Mouse (Mus musculus): ENCODE data around the gene Slc11a1. TPM values are rescaled to one million over a fixed set of nuclear protein-coding genes. Genes with fewer than 3 reads are reported as not detected.

Gene Slc11a1
- polyA plus RNA-seq, 1 experiment from 2014 or later = 2.2 TPM

DNA sequence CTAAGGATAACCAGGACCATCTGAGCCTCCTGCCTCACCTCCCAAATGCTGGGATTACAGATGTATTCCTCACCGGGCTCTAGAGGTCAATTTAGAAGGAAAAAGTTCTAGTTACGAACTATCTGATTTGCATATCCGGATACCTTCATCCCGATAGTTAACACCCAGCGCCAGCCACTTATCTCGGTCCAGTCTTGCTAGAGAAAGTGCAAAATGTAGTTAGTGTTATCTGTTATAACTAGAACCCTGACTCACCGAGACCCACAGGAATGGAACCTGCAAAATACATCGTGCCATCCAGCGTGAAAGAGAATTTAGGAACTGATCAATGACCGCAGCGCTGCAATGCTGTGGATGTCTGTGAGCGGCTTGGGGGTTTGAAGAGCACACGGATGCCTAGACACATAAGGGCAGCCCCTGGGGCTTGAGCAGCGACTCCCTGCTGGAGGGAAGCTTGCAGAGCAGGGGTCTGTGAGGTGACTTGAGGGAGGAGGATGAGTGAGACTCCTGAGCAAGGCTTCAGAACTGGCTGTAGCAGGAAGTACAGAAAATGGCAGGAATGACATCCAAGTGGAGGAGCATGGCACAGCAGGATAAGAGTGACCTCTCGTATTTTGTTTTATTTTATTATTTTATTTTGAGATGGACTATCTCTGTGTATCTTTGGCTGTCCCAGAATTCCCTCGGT, 26.2 kb downstream of the Slc11a1 start:
- no peaks in the 10 kb centered on the region for H3K36me3 ChIP-seq
- no peaks in the 10 kb centered on the region for H3K9me3 ChIP-seq (replicated peaks)
- 55% methylated on average over 16 of the region's 16 CpGs for WGBS
- no peak overlapping the region for H3K4me3 ChIP-seq
- peaks cover 12% of the 10 kb centered on the region for H3K4me1 ChIP-seq
- no peak for ATAC-seq (ENCODE audit: low FRiP score)
- no peak overlapping the region for H3K27ac ChIP-seq
- H3K4me2 ChIP-seq (replicated peaks) = no peak overlapping the region
- no peaks in the 10 kb centered on the region; the same call in 1 of the 2 replicates for H3K27me3 ChIP-seq
- H3K9ac ChIP-seq = no peak overlapping the region

DNA sequence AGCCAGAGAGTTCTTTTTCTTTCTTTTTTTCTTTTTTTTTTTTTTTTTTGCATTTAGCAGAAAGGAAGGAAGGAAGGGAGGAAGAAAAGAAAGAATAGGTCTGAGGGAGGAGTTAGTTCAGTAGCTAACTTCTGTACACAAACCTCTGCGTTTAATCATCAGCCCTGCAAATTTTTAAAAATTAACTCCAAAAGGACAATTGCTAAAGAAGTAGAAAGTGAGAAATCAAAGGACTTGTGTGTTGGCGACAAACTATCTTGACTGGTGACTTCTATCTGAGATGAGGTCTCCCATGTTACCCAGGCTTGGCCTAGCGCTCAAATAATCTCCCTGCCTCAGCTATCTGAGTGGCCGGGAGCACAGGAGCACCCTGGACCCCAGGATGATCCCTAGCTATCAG, 29.2 kb downstream of the Slc11a1 start:
- H3K9me3 ChIP-seq (replicated peaks) = no peaks in the 10 kb centered on the region
- WGBS = 93% methylated on average over 4 of the region's 4 CpGs
- no peaks in the 10 kb centered on the region for H3K36me3 ChIP-seq
- no peaks in the 10 kb centered on the region for H3K4me1 ChIP-seq
- no peak overlapping the region for H3K4me3 ChIP-seq
- no peak for ATAC-seq (ENCODE audit: low FRiP score)
- H3K4me2 ChIP-seq (replicated peaks) = no peak overlapping the region
- H3K27ac ChIP-seq = no peak overlapping the region
- H3K27me3 ChIP-seq = no peaks in the 10 kb centered on the region; the same call in 1 of the 2 replicates
- no peak overlapping the region for H3K9ac ChIP-seq

DNA sequence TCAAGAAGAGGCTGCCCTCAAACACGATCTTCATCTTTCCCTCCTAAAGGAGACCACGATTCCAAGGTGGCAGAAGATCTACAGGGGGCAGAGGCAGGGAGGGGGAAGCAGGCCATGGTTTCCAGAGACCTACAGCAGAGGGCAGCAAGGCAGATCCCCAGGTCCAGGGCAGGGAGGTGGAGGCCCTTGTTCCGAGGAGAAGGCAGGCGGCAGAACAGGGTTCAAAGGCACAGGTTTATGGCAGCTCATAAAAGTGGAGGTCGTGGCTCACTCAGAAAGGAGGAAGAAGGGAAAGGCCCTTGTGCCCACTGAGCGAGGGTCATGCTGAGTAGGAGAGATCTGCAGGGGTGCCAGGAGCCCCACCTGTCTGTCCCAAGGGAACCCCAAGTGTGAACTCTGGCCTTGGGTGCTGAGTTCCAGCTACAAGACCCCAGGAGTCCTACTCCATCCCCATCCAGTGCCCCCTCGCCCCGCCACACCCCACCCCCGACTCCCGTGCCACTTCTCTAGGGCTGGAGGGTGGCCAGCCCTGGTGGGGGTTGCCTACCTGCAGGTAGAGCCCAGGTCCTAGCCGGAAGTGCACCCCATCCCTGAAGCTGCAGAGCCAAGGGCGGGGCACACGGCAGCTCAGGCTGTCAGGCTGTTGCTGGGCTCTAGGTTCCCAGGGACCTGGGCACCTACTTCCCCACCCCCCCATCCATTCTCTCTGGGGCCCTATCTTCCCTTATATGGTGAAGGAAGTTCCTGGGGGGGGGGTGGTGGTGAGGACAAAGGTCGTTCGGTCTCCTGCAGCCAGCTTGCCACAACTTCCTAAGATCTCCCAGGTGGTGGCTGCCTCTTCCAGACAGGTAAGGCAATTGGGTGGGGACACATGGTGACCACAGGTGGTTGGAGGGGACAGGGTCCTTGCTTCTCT, 33.9 kb downstream of the Slc11a1 start, which contains the start of gene Vil1:
Vil1 (plus strand) TSS at position 788 of the 916 bp plus-strand sequence.
- no peak for ATAC-seq (ENCODE audit: low FRiP score)
- H3K4me1 ChIP-seq = no peaks in the 10 kb centered on the region
- H3K4me2 ChIP-seq (replicated peaks) = no peak within 1 kb of the TSS
- no peaks in the 10 kb centered on the region for H3K9me3 ChIP-seq (replicated peaks)
- H3K9ac ChIP-seq = no peak within 1 kb of the TSS
- H3K27me3 ChIP-seq = no peaks in the 10 kb centered on the region
- no peak within 1 kb of the TSS for H3K27ac ChIP-seq
- H3K36me3 ChIP-seq = no peaks in the 10 kb centered on the region
- no peak within 1 kb of the TSS for H3K4me3 ChIP-seq
- WGBS = 58% methylated on average over 14 of the region's 15 CpGs

DNA sequence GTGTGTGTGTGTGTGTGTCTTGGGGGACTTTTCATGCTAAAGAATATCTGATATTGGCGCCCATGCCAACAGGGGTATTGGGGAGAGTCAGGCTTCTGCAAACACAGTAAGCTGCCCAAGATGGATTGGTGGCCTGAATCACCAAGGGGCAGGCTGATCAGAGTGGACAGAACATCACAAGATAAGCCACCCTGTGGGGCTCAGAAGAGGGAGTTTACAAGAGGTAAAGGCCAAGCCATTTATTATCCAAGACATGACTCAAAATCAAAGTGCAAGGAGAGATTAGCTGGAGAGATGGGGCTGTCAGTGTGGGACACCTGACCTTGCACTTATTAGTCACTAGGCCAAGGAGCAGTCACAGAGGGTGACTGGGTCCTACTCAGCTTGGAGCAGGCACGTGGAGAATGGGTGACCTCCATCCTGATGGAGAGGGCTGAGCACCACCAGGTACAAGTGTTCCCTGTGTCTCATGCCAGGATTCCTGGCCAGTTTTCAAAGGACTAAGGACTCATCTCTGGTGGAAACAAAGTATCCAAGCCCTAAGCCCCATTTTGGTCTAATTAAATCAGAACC, 36.8 kb downstream of the Slc11a1 start:
- no peak overlapping the region for H3K4me2 ChIP-seq (replicated peaks)
- H3K4me3 ChIP-seq = no peak overlapping the region
- no peak overlapping the region for H3K9ac ChIP-seq
- no peaks in the 10 kb centered on the region for H3K4me1 ChIP-seq
- H3K36me3 ChIP-seq = no peaks in the 10 kb centered on the region
- ATAC-seq (ENCODE audit: low FRiP score) = no peak
- H3K9me3 ChIP-seq (replicated peaks) = no peaks in the 10 kb centered on the region
- no peak overlapping the region for H3K27ac ChIP-seq
- WGBS = 62% methylated on average over 2 of the region's 2 CpGs
- H3K27me3 ChIP-seq = no peaks in the 10 kb centered on the region

DNA sequence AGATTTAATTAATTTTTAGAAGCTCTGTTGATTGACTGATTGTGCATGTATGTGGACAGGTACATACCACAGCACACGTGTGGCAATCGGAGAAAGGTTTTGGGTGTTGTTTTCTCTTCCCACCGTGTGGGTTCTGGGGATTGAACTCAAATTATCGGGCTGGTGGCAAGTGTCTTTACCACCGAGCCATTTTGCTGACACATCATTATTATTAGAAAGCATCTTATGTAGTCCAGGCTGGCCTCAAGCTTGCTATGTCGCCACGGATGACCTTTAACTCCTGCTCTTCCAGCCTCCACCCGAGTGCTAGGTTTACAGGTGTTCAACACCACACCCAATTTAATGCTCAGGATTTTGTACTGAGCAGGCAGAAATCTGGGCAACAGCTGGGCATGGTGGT, 37.7 kb downstream of the Slc11a1 start:
- no peak for ATAC-seq (ENCODE audit: low FRiP score)
- Histone ChIP-seq H3K27me3 (no peaks in the 10 kb centered on the region), H3K36me3 (no peaks in the 10 kb centered on the region), H3K27ac (no peak overlapping the region), H3K9ac (no peak overlapping the region), H3K9me3 (replicated peaks) (no peaks in the 10 kb centered on the region), H3K4me1 (no peaks in the 10 kb centered on the region), H3K4me2 (replicated peaks) (no peak overlapping the region), H3K4me3 (no peak overlapping the region)
- 80% methylated on average over 8 of the region's 8 CpGs for WGBS

DNA sequence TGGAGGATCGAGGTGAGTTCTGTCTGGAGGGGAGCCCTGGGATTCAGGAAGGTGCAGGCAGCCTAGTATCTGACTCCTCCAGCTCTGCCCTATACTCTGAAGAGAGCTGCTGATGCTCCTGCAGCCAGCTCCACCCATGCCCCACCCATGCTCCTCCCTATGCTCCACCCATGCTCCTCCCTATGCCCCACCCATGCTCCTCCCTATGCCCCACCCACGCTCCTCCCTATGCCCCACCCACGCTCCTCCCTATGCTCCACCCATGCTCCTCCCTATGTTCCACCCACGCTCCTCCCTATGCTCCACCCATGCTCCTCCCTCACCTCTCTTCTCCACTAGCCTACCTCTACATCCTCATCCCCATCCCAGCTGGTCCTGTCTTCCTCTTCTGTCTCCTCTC, 40.1 kb downstream of the Slc11a1 start:
- Histone ChIP-seq H3K4me3 (no peak overlapping the region), H3K9me3 (replicated peaks) (no peaks in the 10 kb centered on the region), H3K4me2 (replicated peaks) (no peak overlapping the region), H3K27me3 (no peaks in the 10 kb centered on the region), H3K27ac (no peak overlapping the region), H3K36me3 (no peaks in the 10 kb centered on the region), H3K4me1 (no peaks in the 10 kb centered on the region), H3K9ac (no peak overlapping the region)
- 39% methylated on average over 4 of the region's 4 CpGs for WGBS
- ATAC-seq (ENCODE audit: low FRiP score) = no peak

DNA sequence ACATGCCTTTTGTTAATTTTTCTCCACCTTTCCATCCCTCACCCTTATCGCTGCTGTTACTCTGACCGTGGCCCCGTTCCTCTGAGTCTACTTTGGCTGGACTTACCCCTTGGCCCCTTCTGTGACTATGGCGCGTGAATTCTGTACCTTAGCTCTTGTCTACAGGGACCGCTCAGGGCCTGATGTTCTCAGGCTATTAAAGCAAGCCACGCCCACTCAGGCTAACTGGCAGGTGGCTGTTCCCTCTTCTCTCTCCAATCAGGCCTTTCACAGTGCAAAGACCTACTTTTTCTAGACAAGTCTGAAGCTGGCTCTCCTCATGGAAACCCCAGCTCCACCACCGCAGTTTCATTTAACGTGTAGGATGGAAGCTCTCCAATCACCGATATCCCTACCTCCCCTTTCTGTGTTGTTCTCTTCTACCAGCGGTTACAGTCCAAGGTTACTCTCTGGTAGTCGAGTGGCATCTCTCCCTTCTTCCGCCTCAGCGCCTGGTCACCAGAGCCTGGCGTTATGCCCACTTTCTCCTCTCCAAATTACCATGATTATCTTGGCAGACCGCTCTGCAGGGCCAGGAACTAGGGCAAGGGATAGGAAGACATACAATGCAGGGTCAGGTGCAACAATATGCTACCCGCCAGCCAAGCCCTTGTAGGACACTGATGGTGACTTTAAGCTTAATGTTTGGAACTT, 43.9 kb downstream of the Slc11a1 start:
- H3K4me1 ChIP-seq = peaks cover 6% of the 10 kb centered on the region; the same call in 1 of the 2 replicates
- H3K27me3 ChIP-seq = no peaks in the 10 kb centered on the region
- 83% methylated on average over 17 of the region's 17 CpGs for WGBS
- no peak overlapping the region for H3K4me2 ChIP-seq (replicated peaks)
- no peak overlapping the region for H3K27ac ChIP-seq
- H3K36me3 ChIP-seq = no peaks in the 10 kb centered on the region
- H3K4me3 ChIP-seq = no peak overlapping the region
- H3K9ac ChIP-seq = no peak overlapping the region
- ATAC-seq (ENCODE audit: low FRiP score) = no peak
- no peaks in the 10 kb centered on the region for H3K9me3 ChIP-seq (replicated peaks)

DNA sequence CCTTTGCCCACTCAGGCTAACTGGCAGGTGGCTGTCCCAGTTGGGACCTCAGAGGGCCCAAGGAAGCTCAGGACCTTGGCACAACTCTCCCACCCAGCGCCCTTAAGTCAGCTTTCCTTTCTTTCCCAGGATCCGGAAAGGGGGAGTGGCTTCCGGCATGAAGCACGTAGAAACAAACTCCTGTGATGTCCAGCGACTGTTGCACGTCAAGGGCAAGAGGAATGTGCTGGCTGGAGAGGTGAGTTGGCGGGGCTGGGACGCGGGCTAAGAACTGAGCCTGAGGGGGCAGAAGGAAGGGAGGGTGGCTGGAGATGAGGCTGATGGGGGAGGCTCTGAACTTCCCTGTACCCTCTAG, 44.4 kb downstream of the Slc11a1 start:
- H3K4me2 ChIP-seq (replicated peaks) = no peak overlapping the region
- H3K9ac ChIP-seq = no peak overlapping the region
- no peak overlapping the region for H3K4me3 ChIP-seq
- no peak overlapping the region for H3K27ac ChIP-seq
- no peaks in the 10 kb centered on the region for H3K27me3 ChIP-seq
- no peaks in the 10 kb centered on the region for H3K9me3 ChIP-seq (replicated peaks)
- peaks cover 6% of the 10 kb centered on the region; the same call in 1 of the 2 replicates for H3K4me1 ChIP-seq
- ATAC-seq (ENCODE audit: low FRiP score) = no peak
- no peaks in the 10 kb centered on the region for H3K36me3 ChIP-seq
- 76% methylated on average over 9 of the region's 9 CpGs for WGBS

DNA sequence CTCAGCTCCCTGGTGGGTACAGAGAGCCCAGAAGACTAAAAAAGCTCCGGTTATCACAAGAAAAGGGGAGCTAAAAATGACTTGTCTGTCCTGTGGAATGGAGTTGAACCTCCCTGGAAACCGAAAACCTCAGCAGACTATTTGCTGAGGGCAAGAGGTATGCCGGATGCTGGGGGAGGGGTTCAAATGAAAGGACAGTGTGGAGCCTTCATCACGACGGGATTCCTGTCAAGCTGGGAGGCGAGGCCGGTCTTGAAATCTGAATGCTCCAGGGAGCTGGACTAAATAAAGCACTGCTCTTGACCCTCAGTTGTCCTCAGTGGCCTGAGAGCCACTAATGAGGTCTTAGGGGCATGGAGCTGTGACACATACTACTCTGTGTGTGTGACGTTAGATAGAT, 48.2 kb downstream of the Slc11a1 start:
- Histone ChIP-seq H3K27ac (no peak overlapping the region), H3K36me3 (no peaks in the 10 kb centered on the region), H3K27me3 (no peaks in the 10 kb centered on the region), H3K9me3 (replicated peaks) (no peaks in the 10 kb centered on the region), H3K9ac (no peak overlapping the region), H3K4me3 (no peak overlapping the region), H3K4me1 (peaks cover 6% of the 10 kb centered on the region; the same call in 1 of the 2 replicates), H3K4me2 (replicated peaks) (no peak overlapping the region)
- 26% methylated on average over 8 of the region's 8 CpGs for WGBS
- ATAC-seq (ENCODE audit: low FRiP score) = no peak

DNA sequence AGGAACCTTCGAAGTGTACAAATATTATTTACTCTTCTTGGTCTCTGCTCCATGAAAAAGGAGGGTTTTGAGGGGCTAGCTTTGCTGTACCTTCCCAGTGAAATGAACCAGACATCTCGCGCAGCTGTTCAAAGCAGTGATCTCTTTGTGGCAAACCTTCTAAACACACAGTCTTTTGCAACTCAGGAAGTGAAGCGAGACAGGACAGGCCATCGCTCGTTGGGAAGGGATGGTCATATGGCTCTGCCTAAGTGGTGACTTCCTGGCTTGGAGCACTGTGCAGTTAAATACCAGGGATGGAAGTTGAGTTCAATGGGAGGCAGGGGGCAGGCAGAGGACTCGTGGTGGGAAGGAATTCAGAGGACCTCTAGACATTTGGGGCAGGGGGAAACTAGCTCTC, 50.9 kb downstream of the Slc11a1 start:
- H3K4me3 ChIP-seq = no peak overlapping the region

DNA sequence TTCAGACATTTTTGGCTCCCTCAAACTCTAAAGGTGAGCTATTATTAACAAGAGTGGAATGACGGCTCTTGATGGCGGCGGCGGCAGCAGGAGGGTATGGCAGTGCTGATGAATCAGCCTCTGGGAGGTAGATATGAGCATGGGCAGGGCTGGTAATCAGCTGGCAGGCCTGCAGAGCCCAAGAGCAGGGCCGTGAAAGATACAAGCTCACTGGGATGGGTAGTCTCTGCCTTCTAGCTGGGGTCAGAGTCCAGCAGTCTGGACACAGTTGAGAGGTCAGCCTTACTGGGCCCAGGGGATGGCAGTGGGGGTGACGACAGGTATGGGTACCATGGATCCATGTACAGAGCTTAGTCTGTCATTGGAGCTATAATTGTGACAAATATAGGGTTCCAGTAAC, 58.2 kb downstream of the Slc11a1 start:
- Histone ChIP-seq H3K9ac (no peak overlapping the region), H3K36me3 (peaks cover 18% of the 10 kb centered on the region), H3K4me3 (no peak overlapping the region), H3K27ac (no peak overlapping the region), H3K4me2 (replicated peaks) (no peak overlapping the region), H3K4me1 (peaks cover 5% of the 10 kb centered on the region; the same call in 1 of the 2 replicates), H3K9me3 (replicated peaks) (no peaks in the 10 kb centered on the region), H3K27me3 (no peaks in the 10 kb centered on the region)
- WGBS = 91% methylated on average over 6 of the region's 6 CpGs
- no peak for ATAC-seq (ENCODE audit: low FRiP score)

More for the DNA sequence above, 50.9 kb downstream of the Slc11a1 start:
- Histone ChIP-seq H3K4me1 (peaks cover 6% of the 10 kb centered on the region; the same call in 1 of the 2 replicates), H3K27me3 (no peaks in the 10 kb centered on the region), H3K4me2 (replicated peaks) (no peak overlapping the region), H3K9me3 (replicated peaks) (no peaks in the 10 kb centered on the region), H3K9ac (no peak overlapping the region), H3K27ac (no peak overlapping the region), H3K36me3 (no peaks in the 10 kb centered on the region)
- no peak for ATAC-seq (ENCODE audit: low FRiP score)
- 77% methylated on average over 7 of the region's 7 CpGs for WGBS

DNA sequence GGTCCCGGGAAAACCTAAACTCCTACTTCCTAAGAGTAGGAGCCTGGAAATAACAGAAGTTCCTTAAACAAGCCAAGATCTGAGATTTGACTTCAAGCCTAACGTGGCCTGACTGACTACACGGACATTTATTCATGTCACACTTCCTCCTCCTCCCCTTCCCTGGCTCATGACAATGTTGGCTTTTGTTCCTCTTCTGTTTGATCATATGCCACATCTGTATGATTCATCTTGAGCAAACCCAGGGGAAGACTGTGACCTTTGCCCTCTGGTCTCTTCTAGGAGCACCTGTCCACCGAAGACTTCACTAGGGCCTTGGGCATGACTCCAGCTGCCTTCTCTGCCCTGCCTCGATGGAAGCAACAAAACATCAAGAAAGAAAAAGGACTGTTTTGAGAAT, 59.6 kb downstream of the Slc11a1 start:
- H3K27me3 ChIP-seq = no peaks in the 10 kb centered on the region
- peaks cover 30% of the 10 kb centered on the region for H3K36me3 ChIP-seq
- no peak overlapping the region for H3K4me3 ChIP-seq
- peaks cover 5% of the 10 kb centered on the region; the same call in 1 of the 2 replicates for H3K4me1 ChIP-seq
- WGBS = 75% methylated on average over 5 of the region's 5 CpGs
- H3K9ac ChIP-seq = no peak overlapping the region
- ATAC-seq (ENCODE audit: low FRiP score) = no peak
- no peak overlapping the region for H3K27ac ChIP-seq
- no peaks in the 10 kb centered on the region for H3K9me3 ChIP-seq (replicated peaks)
- H3K4me2 ChIP-seq (replicated peaks) = no peak overlapping the region

Measured in hindbrain, embryonic 12.5 days (tissue).